ENCODE assay signal across 18 mouse cellular contexts in genomic region chr11:84774870-84775514, GRCm38 (mm10). TPM values are rescaled to one million over a fixed set of nuclear protein-coding genes. Genes with fewer than 3 reads are reported as not detected.
A peak's percentile ranks its signal among the peaks of the same experiment; 100 is the strongest.
DNase-seq lines count a peak whose midpoint lies in the region; ATAC-seq lines count a peak whose summit lies in the region.
"Had no signal": no experiment of that assay in that cellular context is flagged by ENCODE, and none has a peak within 500 bp of the region (broad histone marks: within the 10 kb centered on the region; RNA-seq: fewer than 3 reads in every experiment).

No protein-coding gene starts in this region.

- H3K9ac ChIP-seq in embryonic facial prominence, embryonic 12.5 days = no peak overlapping the region
- no peak overlapping the region for H3K9ac ChIP-seq in forebrain, embryonic 14.5 days (ENCODE audit: low read length)
- no peak overlapping the region for H3K9ac ChIP-seq in hindbrain, embryonic 15.5 days
- H3K9ac ChIP-seq in midbrain, embryonic 14.5 days (replicated peaks; ENCODE audit: low read length) = no peak overlapping the region
- H3K9ac ChIP-seq: liver, embryonic 12.5 days had no signal

- no peak overlapping the region for H3K4me3 ChIP-seq in embryonic facial prominence, embryonic 12.5 days
- no peak overlapping the region for H3K4me3 ChIP-seq in forebrain, embryonic 14.5 days (ENCODE audit: low read depth, low read length)
- no peak overlapping the region for H3K4me3 ChIP-seq in hindbrain, embryonic 15.5 days
- H3K4me3 ChIP-seq in midbrain, embryonic 14.5 days (replicated peaks; ENCODE audit: low read depth, low read length) = no peak overlapping the region
- H3K4me3 ChIP-seq: liver, embryonic 12.5 days; myocyte had no signal

- H3K27me3 ChIP-seq in embryonic facial prominence, embryonic 12.5 days = peaks cover 16% of the 10 kb centered on the region
- peaks cover 64% of the 10 kb centered on the region for H3K27me3 ChIP-seq in forebrain, embryonic 14.5 days (replicated peaks; ENCODE audit: control insufficient read depth, insufficient read depth, low read length)
- H3K27me3 ChIP-seq in hindbrain, embryonic 15.5 days = peaks cover 5% of the 10 kb centered on the region; the same call in 1 of the 2 replicates
- 0 out of 2 replicates have a peak, but pooled peaks cover 4% of the 10 kb centered on the region for H3K27me3 ChIP-seq in midbrain, embryonic 14.5 days (ENCODE audit: control insufficient read depth, insufficient read depth, low read length)

- no peaks in the 10 kb centered on the region for H3K9me3 ChIP-seq in embryonic facial prominence, embryonic 12.5 days
- no peaks in the 10 kb centered on the region for H3K9me3 ChIP-seq in forebrain, embryonic 14.5 days (replicated peaks; ENCODE audit: control insufficient read depth, low read length)
- H3K9me3 ChIP-seq in hindbrain, embryonic 15.5 days = no peaks in the 10 kb centered on the region
- H3K9me3 ChIP-seq in midbrain, embryonic 14.5 days (ENCODE audit: control insufficient read depth, low read length) = no peaks in the 10 kb centered on the region
- H3K9me3 ChIP-seq: liver, embryonic 12.5 days had no signal

- peaks cover 13% of the 10 kb centered on the region; the same call in 1 of the 2 replicates for H3K4me1 ChIP-seq in embryonic facial prominence, embryonic 12.5 days
- H3K4me1 ChIP-seq in forebrain, embryonic 14.5 days (ENCODE audit: control insufficient read depth, insufficient read depth, low read length) = peaks cover 22% of the 10 kb centered on the region
- H3K4me1 ChIP-seq in hindbrain, embryonic 15.5 days (replicated peaks) = peaks cover 33% of the 10 kb centered on the region
- peaks cover 34% of the 10 kb centered on the region for H3K4me1 ChIP-seq in midbrain, embryonic 14.5 days (ENCODE audit: control insufficient read depth, insufficient read depth, low read length)
- H3K4me1 ChIP-seq: liver, embryonic 12.5 days had no signal

- DNase-seq in forebrain, embryonic 14.5 days (ENCODE audit: low spot score) = no peak
- peak; percentile 58 for DNase-seq in midbrain, embryonic 14.5 days
- no peak for DNase-seq in heart, postnatal 4 days
- DNase-seq in kidney, adult 9 months = no peak
- no peak for DNase-seq in frontal cortex, postnatal 10 days (ENCODE audit: low spot score in 2 of 2)
- no peak for DNase-seq in lung, postnatal 4 days
- DNase-seq: adrenal gland, postnatal 25 days; cerebellum, adult 2 months; right cerebral cortex, postnatal 25 days; thymus, postnatal 25 days had no signal

- ATAC-seq in embryonic facial prominence, embryonic 12.5 days (ENCODE audit: insufficient number of reproducible peaks, insufficient read depth, low FRiP score, low TSS enrichment) = 0 out of 2 replicates have a peak, but pooled peaks have one; percentile 9
- ATAC-seq in forebrain, embryonic 14.5 days = peak; percentile 57
- no peak for ATAC-seq in hindbrain, embryonic 15.5 days (ENCODE audit: low FRiP score, low read depth)
- ATAC-seq in midbrain, embryonic 14.5 days (ENCODE audit: low FRiP score, low TSS enrichment) = no peak
- ATAC-seq: activated CD4-positive, CD25-positive, alpha-beta regulatory T cell, adult 4 months; intestine, postnatal 0 days; liver, embryonic 12.5 days had no signal

- WGBS in embryonic facial prominence, embryonic 12.5 days = 56% methylated on average over 13 of the region's 13 CpGs
- WGBS in forebrain, embryonic 14.5 days = 29% methylated on average over 13 of the region's 13 CpGs
- WGBS in hindbrain, embryonic 15.5 days = 31% methylated on average over 13 of the region's 13 CpGs
- WGBS in midbrain, embryonic 14.5 days = 40% methylated on average over 13 of the region's 13 CpGs

- peak overlapping the region; percentile 41 for H3K27ac ChIP-seq in embryonic facial prominence, embryonic 12.5 days
- peak overlapping the region; percentile 48; the same call in 1 of the 2 replicates for H3K27ac ChIP-seq in forebrain, embryonic 14.5 days (ENCODE audit: low read depth, low read length)
- H3K27ac ChIP-seq in hindbrain, embryonic 15.5 days (replicated peaks) = peak overlapping the region; percentile 67
- peak overlapping the region; percentile 67 for H3K27ac ChIP-seq in midbrain, embryonic 14.5 days (replicated peaks; ENCODE audit: low read depth, low read length)
- H3K27ac ChIP-seq: kidney, postnatal 0 days; liver, embryonic 12.5 days had no signal

- no peak overlapping the region for H3K4me2 ChIP-seq in embryonic facial prominence, embryonic 12.5 days (replicated peaks)
- H3K4me2 ChIP-seq in forebrain, embryonic 14.5 days (ENCODE audit: low read length) = no peak overlapping the region
- no peak overlapping the region for H3K4me2 ChIP-seq in hindbrain, embryonic 15.5 days
- H3K4me2 ChIP-seq in midbrain, embryonic 14.5 days (ENCODE audit: low read length) = peak overlapping the region; percentile 8; the same call in 1 of the 2 replicates
- H3K4me2 ChIP-seq: heart, embryonic 11.5 days; liver, embryonic 12.5 days had no signal

- H3K36me3 ChIP-seq in embryonic facial prominence, embryonic 12.5 days = no peaks in the 10 kb centered on the region
- H3K36me3 ChIP-seq in forebrain, embryonic 14.5 days (ENCODE audit: control insufficient read depth, insufficient read depth, low read length) = no peaks in the 10 kb centered on the region
- no peaks in the 10 kb centered on the region for H3K36me3 ChIP-seq in hindbrain, embryonic 15.5 days
- no peaks in the 10 kb centered on the region for H3K36me3 ChIP-seq in midbrain, embryonic 14.5 days (ENCODE audit: control insufficient read depth, insufficient read depth, low read length)
- H3K36me3 ChIP-seq: liver, embryonic 12.5 days had no signal

RNA-seq across cellular contexts. Expression of gene Mrm1, which starts 44.3 kb away (rescaled TPM):
- polyA plus RNA-seq in embryonic facial prominence, embryonic 12.5 days (2016; fragmentation: Nextera tagmentation; extraction: Ambion mirVana) = 8.1 and 8.8 TPM in 2 replicates
- polyA plus RNA-seq in forebrain, embryonic 14.5 days (2014; fragmentation: Nextera tagmentation; extraction: Ambion mirVana) = 10.5 and 12.1 TPM in 2 replicates
- 20.0 TPM in 2 replicates for polyA plus RNA-seq in hindbrain, embryonic 15.5 days (2015; fragmentation: Nextera tagmentation; extraction: Ambion mirVana)
- polyA plus RNA-seq in midbrain, embryonic 14.5 days (2014; fragmentation: Nextera tagmentation; extraction: Ambion mirVana) = 8.5 and 11.9 TPM in 2 replicates
- 10 to 100 TPM; 11.9 to 12.8 TPM for total RNA-seq in heart, postnatal 4 days (2021)

RNA-seq across cellular contexts. Expression of gene Dhrs11, which starts 53.8 kb away (rescaled TPM):
- 12.3 and 13.5 TPM in 2 replicates for polyA plus RNA-seq in embryonic facial prominence, embryonic 12.5 days (2016; fragmentation: Nextera tagmentation; extraction: Ambion mirVana)
- polyA plus RNA-seq in forebrain, embryonic 14.5 days (2014; fragmentation: Nextera tagmentation; extraction: Ambion mirVana) = 4.1 and 5.5 TPM in 2 replicates
- 8.6 and 10.5 TPM in 2 replicates for polyA plus RNA-seq in hindbrain, embryonic 15.5 days (2015; fragmentation: Nextera tagmentation; extraction: Ambion mirVana)
- polyA plus RNA-seq in midbrain, embryonic 14.5 days (2014; fragmentation: Nextera tagmentation; extraction: Ambion mirVana) = 5.8 and 6.7 TPM in 2 replicates
- 10 to 100 TPM; 78.8 to 81.5 TPM for total RNA-seq in heart, postnatal 4 days (2021)

Comparison
In these comparisons a context has a peak if more than half of its experiments do, and no peak if none do; other contexts are left out.
1. ATAC-seq: peak in embryonic facial prominence, embryonic 12.5 days (single experiment) and forebrain, embryonic 14.5 days (single experiment); none in hindbrain, embryonic 15.5 days (single experiment) and midbrain, embryonic 14.5 days (single experiment).
2. Peak in every context shown above with its lines, with median percentiles within 50 percentile points of each other: H3K27ac ChIP-seq.